Mouse (Mus musculus) kidney, adult 2 months (tissue): ENCODE data around the gene Ahcyl2. TPM values are rescaled to one million over a fixed set of nuclear protein-coding genes. Genes with fewer than 3 reads are reported as not detected.
A peak's percentile ranks its signal among the peaks of the same experiment; 100 is the strongest.

Experiments
- DNase-seq: peaks from one replicate; pipeline ENCODE4 v3.0.0; 2021
- H3K27ac ChIP-seq: fragments of 200-500 bp; 2 replicates; pipeline ENCODE4 v1.5.1; 2012; ENCODE audit warnings: low read depth, low read length, control low read depth, inconsistent platforms; ENCODE audit not compliant: insufficient read depth
- H3K27me3 ChIP-seq: fragments of 200-500 bp; replicated peaks from 2 replicates; pipeline ENCODE4 v1.6.1; 2012; ENCODE audit warnings: mild to moderate bottlenecking, moderate library complexity, low read length, inconsistent platforms; ENCODE audit not compliant: control insufficient read depth, insufficient read depth
- H3K36me3 ChIP-seq: fragments of 200-500 bp; 2 replicates; pipeline ENCODE4 v1.6.1; 2012; ENCODE audit warnings: mild to moderate bottlenecking, moderate library complexity, low read length, inconsistent platforms; ENCODE audit not compliant: control insufficient read depth, insufficient read depth
- H3K4me1 ChIP-seq: fragments of 200-500 bp; 2 replicates; pipeline ENCODE4 v1.6.1; 2011; ENCODE audit warnings: low read length; ENCODE audit not compliant: control insufficient read depth, insufficient read depth
- H3K4me3 ChIP-seq: fragments of 200-500 bp; 2 replicates; pipeline ENCODE4 v1.5.1; 2011; ENCODE audit warnings: mild to moderate bottlenecking, low read depth, low read length, control low read depth; ENCODE audit not compliant: insufficient read depth
- CTCF ChIP-seq: fragments of 200-500 bp; conservative IDR thresholded peaks from 2 replicates; pipeline ENCODE4 v1.5.1; 2011; ENCODE audit warnings: low read depth, mild to moderate bottlenecking, control low read depth, low read length, moderate library complexity, mixed read lengths; ENCODE audit not compliant: insufficient read depth, insufficient read length
- POLR2A ChIP-seq: fragments of 200-500 bp; IDR thresholded peaks from one replicate; pipeline ENCODE4 v1.6.1; 2011; ENCODE audit warnings: low read depth, low read length, control low read depth
- WGBS: fragments of 180-500 bp; shearing (Covaris S2); methylation state at CpG from one replicate; pipeline ENCODE4 v1.1.7; 2018; 5-methylcytosine and 5-hydroxymethylcytosine counted together
- polyA plus RNA-seq: library from polyadenylated mRNA; depleted of rRNA; stranded (reverse); fragments of >200 nt; gene quantifications from 2 replicates; pipeline ENCODE4 v1.2.3, GENCODE M21; 2012

Gene Ahcyl2
- polyA plus RNA-seq, 1 experiment = 122 TPM

DNA sequence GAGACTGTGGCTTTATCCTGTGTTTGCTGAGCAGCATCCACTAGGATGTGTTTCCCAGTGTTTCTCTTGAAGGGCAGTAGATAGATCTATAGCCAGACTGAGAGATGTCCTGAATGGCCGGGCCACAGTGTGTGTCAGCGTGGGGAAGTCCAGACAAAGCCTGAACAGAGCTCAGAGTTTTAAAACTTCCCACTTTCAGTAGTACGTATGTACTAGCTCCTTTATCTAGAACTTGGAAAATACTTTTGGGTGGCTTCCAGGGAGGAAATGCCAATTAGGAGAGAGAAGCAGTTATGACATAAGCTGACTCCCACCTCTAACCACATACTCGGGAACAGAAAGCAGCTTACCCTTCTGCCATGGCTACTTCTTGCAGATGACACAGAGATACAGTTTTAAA, 172.6 kb downstream of the Ahcyl2 start:
- no peak for TF ChIP-seq CTCF
- no peak for TF ChIP-seq POLR2A
- DNase-seq = no peak
- no peaks in the 10 kb centered on the region for H3K27me3 ChIP-seq
- H3K4me3 ChIP-seq = no peak overlapping the region
- H3K36me3 ChIP-seq = no peaks in the 10 kb centered on the region
- no peak overlapping the region for H3K27ac ChIP-seq
- WGBS = 52% methylated on average over 4 of the region's 4 CpGs
- no peaks in the 10 kb centered on the region; the same call in 1 of the 2 replicates for H3K4me1 ChIP-seq

- H3K4me3 ChIP-seq = no peak overlapping the region
- WGBS = 86% methylated on average over 2 of the region's 2 CpGs
- no peak for TF ChIP-seq POLR2A
- no peak for TF ChIP-seq CTCF
These were observed 173.2 kb downstream of the Ahcyl2 start for GRCm38 (mm10) chr6:29941036-29941435.

GRCm38 (mm10) chr6:29944465-29944864, 176.7 kb downstream of the Ahcyl2 start:
- Histone ChIP-seq H3K4me1 (no peaks in the 10 kb centered on the region), H3K36me3 (no peaks in the 10 kb centered on the region), H3K27me3 (no peaks in the 10 kb centered on the region), H3K27ac (no peak overlapping the region), H3K4me3 (no peak overlapping the region)
- 80% methylated on average over 1 of the region's 1 CpGs for WGBS
- DNase-seq = no peak
- TF ChIP-seq CTCF (no peak), POLR2A (no peak)

More at GRCm38 (mm10) chr6:29941036-29941435, 173.2 kb downstream of the Ahcyl2 start:
- H3K36me3 ChIP-seq = no peaks in the 10 kb centered on the region
- no peak overlapping the region for H3K27ac ChIP-seq
- no peak for DNase-seq
- H3K27me3 ChIP-seq = no peaks in the 10 kb centered on the region
- no peaks in the 10 kb centered on the region for H3K4me1 ChIP-seq

GRCm38 (mm10) chr6:29946568-29946967, 178.8 kb downstream of the Ahcyl2 start:
- 63% methylated on average over 2 of the region's 2 CpGs for WGBS
- DNase-seq = peak; percentile 45
- no peaks in the 10 kb centered on the region for H3K27me3 ChIP-seq

GRCm38 (mm10) chr6:29947823-29948222, 180.0 kb downstream of the Ahcyl2 start:
- Histone ChIP-seq H3K27ac (peak overlapping the region; percentile 83), H3K4me1 (no peaks in the 10 kb centered on the region), H3K36me3 (no peaks in the 10 kb centered on the region), H3K4me3 (no peak overlapping the region), H3K27me3 (no peaks in the 10 kb centered on the region)
- peak; percentile 45 for DNase-seq
- TF ChIP-seq CTCF = no peak
- no peak for TF ChIP-seq POLR2A
- 46% methylated on average over 6 of the region's 6 CpGs for WGBS

More at GRCm38 (mm10) chr6:29946568-29946967, 178.8 kb downstream of the Ahcyl2 start:
- Histone ChIP-seq H3K36me3 (no peaks in the 10 kb centered on the region), H3K4me3 (no peak overlapping the region), H3K27ac (no peak overlapping the region), H3K4me1 (no peaks in the 10 kb centered on the region)
- no peak for TF ChIP-seq CTCF
- TF ChIP-seq POLR2A = no peak

- H3K27me3 ChIP-seq = no peaks in the 10 kb centered on the region
- 82% methylated on average over 4 of the region's 4 CpGs for WGBS
- TF ChIP-seq CTCF (no peak), POLR2A (no peak)
- no peaks in the 10 kb centered on the region for H3K4me1 ChIP-seq
- H3K4me3 ChIP-seq = no peak overlapping the region
- H3K36me3 ChIP-seq = no peaks in the 10 kb centered on the region
- no peak for DNase-seq
- no peak overlapping the region for H3K27ac ChIP-seq
These were observed 188.9 kb downstream of the Ahcyl2 start for GRCm38 (mm10) chr6:29956749-29957148.

GRCm38 (mm10) chr6:29958669-29959068, 190.9 kb downstream of the Ahcyl2 start:
- DNase-seq = no peak
- no peaks in the 10 kb centered on the region for H3K27me3 ChIP-seq
- TF ChIP-seq POLR2A (no peak), CTCF (no peak)
- H3K4me1 ChIP-seq = no peaks in the 10 kb centered on the region
- H3K36me3 ChIP-seq = no peaks in the 10 kb centered on the region
- no peak overlapping the region for H3K4me3 ChIP-seq
- H3K27ac ChIP-seq = no peak overlapping the region
- 91% methylated on average over 3 of the region's 3 CpGs for WGBS
